Mouse (Mus musculus) ovary, postnatal 10 days (tissue): ENCODE measurements around the gene Sp4.

Experiments
- DNase-seq: peaks from one replicate; pipeline ENCODE4 v3.0.0; 2022; ENCODE audit warnings: low spot score

Sp4 gene

DNA sequence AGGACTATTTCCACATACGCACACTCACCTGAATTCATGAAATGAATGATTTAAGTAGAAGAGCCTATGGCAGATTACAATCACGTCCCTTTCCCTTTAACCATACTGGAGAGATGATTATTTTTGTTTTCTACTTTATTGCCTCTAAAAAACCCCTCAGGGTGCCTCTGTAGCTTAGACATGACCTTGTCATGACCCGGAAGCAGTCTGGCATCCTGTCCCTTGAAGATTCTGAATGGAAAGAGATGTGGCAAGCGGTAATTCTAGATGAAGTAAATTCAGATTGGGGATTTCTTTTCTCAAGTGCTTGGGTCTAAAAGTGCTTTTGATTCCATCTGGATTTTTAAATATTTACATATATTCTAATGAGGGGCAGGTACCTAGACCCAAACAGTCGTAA is 24.9 kb downstream of the Sp4 start:
- no peak for DNase-seq

DNA sequence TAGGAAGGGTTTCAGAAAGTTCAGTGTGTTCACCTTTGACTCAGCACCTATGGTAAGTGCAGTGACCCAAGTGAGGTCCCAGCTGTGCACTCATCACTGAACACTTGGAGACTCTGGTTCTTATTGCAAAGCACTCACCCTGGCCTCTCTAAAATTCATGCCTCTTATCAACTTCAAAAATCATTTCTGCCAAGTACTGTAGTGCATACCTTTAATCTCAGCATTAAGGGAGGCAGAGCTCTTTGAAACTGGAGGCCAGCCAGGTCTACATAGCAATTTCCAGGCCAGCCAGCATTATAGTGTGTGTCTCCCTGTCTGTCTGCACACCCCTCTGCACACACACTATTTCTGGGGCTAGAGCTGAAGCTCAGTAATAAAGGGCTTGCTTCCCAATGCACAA is 36.3 kb downstream of the Sp4 start:
- no peak for DNase-seq

- DNase-seq: no peak
Measured at GRCm38 (mm10) chr12:118263878-118264277, 37.4 kb downstream of the Sp4 start.

GRCm38 (mm10) chr12:118255292-118255782 is 45.9 kb downstream of the Sp4 start:
- DNase-seq: no peak

DNA sequence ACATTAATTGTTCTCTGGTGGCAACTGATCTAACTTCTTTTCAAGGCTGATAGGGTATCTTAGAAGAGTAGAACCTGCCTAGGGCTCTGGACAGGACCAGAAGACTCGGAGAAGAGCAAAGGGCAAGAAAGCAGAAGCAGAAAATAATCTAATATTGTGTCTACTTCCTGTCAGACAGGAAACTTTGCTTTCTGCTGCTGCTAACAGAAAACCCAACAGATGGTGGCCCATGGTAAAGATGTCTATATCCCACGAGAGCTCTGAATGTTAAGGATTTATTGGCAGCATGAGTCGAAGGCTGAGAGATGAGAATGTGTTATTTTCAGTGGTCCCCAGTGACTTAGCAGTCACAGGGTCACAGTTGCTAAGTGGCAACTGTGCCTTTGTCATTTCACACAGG is 80.1 kb downstream of the Sp4 start:
- DNase-seq: no peak

DNA sequence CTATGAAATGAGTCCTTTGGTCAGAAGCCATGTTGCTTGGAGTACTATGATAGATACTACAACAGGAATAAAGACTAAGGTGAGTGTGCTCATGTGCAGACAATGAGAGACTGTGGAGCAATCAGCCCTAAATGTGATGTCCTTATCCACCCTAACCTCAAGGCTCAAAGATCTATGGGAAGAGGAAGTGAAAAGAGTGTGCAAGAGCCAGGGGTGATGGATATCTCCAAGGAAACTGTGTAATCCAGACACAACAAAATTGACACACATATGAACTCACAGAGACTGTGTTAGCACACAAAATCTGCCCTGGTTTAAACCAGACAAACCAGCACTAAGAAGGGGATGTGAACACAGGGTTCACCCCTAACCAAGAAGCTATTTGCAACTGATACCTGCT is 81.2 kb downstream of the Sp4 start:
- no peak for DNase-seq

- DNase-seq: no peak
Measured at GRCm38 (mm10) chr12:118212163-118212562, 89.1 kb downstream of the Sp4 start.

- DNase-seq: peak; percentile 32
Measured at GRCm38 (mm10) chr12:118198386-118199093, 102.7 kb downstream of the Sp4 start, which contains the start of gene Dnah11. Gene Dnah11 (minus strand): TSS chr12:118199043.

DNA sequence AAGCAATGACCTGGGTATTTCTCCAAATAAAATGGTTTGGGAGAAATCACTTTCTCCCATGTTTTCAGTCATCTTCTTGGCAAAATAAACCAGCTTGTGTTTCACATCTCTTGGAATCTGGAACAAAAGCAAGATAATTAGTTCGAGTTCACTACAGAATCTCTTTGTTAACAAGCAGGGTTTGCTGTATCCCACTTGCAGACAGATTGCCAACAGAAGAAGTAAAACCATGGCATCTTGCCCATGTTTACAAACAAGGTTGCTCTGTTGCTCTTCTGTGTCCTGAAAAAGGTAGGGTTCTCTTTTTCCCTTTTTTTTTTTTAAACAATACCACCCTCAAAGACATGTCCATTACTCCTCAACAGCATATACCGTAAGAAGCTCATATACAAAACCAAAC is 104.7 kb downstream of the Sp4 start:
- DNase-seq: no peak

DNA sequence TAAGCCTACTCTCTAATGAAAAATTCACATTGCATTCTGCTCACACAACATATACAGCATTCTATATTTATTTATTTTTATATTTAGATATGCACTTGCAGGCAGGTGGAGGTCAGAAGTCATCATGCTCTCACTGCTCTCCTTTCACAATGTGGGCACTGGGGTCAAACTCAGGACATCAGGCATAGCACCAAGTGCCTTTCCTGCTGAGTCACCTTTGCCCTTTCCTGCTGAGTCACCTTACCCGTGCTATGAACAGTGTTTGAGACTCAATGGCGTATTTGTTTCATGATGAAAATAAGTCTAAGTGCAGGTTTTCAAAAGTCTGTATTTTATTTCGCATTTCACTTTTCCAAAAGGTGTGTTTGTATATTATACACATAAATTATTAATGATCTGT is 111.7 kb downstream of the Sp4 start:
- DNase-seq: no peak

DNA sequence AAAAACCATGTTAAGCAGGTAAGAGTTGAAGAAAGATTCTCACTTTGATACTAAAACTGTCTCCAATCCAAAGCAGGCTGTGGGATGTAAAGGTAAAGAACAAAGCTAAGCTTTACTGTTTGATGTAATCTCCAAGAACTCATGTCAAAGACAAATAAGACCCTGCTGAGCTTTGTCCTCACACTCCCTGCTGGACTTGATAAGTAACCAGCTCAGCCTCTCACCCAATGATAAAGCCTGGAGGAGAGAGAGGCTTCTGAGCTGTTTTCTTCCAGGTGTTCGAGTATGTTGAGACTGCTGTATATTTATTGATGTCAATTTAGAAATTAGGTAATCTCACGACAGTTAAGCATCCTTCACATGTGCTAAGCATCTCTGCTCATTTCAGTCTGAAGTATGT is 113.6 kb downstream of the Sp4 start:
- no peak for DNase-seq

- DNase-seq: no peak
Measured at GRCm38 (mm10) chr12:118186881-118187489, 114.3 kb downstream of the Sp4 start.

DNA sequence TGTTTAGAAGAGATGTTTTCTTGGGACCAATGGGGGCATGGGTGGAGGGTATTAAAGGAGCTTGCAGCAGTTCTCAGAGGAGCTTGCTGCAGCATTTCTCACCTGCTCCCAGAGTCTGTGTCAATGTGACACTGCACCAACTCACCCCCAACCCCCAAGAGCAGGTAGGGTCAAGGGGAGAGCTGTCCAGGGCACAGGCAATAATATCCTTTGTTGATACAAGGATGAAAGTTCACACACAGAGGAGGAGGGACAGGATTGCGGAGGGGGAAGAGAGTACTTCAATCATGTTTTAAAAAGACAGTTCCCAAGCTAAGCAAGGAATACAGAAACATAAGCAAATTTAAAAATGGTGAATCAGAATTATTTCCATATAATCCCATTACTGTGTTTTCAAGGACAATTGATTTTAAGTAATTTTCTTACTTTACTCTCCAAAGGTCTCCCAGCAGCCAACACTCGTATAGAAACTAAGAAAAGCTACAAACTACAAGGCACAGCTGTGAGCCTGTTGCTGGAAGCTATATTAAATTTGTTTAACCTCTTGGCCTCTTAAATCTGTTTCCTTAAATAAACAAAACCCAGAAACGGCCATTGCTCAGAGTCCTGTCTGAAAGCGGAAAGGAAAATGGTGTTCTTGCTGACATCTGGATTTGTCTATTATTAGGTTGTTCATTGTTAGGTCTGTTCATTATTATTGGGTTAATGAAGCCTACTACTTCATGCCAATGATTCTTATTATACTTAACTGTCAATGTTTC is 114.9 kb downstream of the Sp4 start:
- no peak for DNase-seq
